Mouse (Mus musculus): ENCODE results near the gene Ear14. TPM values are rescaled to one million over a fixed set of nuclear protein-coding genes. Genes with fewer than 3 reads are reported as not detected.
A peak's percentile ranks its signal among the peaks of the same experiment; 100 is the strongest.
"Not testable (repeated sequence)": the region's sequence is repeated elsewhere in the genome, so short reads cannot be mapped to it uniquely, and the experiment has no call there.

Ear14 gene
- polyA plus RNA-seq, 1 experiment = not detected

GRCm38 (mm10) chr14:51166068-51166467 lies 37.1 kb upstream of the Ear14 start:
- Histone ChIP-seq H3K36me3 (ENCODE audit: control insufficient read depth, insufficient read depth, low read length) (no peaks in the 10 kb centered on the region), H3K27ac (ENCODE audit: insufficient read depth, low read length) (no peak overlapping the region), H3K4me1 (ENCODE audit: control insufficient read depth, insufficient read depth, insufficient read length) (peaks cover 15% of the 10 kb centered on the region), H3K27me3 (ENCODE audit: control insufficient read depth, insufficient read depth, low read length) (no peaks in the 10 kb centered on the region), H3K4me3 (ENCODE audit: extremely low read depth, insufficient read depth, insufficient read length) (no peak overlapping the region)
- no peak for TF ChIP-seq POLR2A (IDR thresholded peaks at IDR 0.05; ENCODE audit: low read depth, low read length)
- no peak for TF ChIP-seq CTCF (IDR thresholded peaks at IDR 0.05; ENCODE audit: extremely low read depth, insufficient read depth, insufficient read length, insufficient replicate concordance)
- no peak for DNase-seq (ENCODE audit: low read depth in 1 of 2, low spot score in 2 of 2)

GRCm38 (mm10) chr14:51172095-51172865 lies 30.9 kb upstream of the Ear14 start:
- H3K36me3 ChIP-seq (ENCODE audit: control insufficient read depth, insufficient read depth, low read length) = not testable (repeated sequence)
- DNase-seq (ENCODE audit: low read depth in 1 of 2, low spot score in 2 of 2) = peak in 1 of 2 experiments; percentile 4

GRCm38 (mm10) chr14:51172947-51173346 lies 30.2 kb upstream of the Ear14 start:
- H3K4me1 ChIP-seq (ENCODE audit: control insufficient read depth, insufficient read depth, insufficient read length); H3K36me3 ChIP-seq (ENCODE audit: control insufficient read depth, insufficient read depth, low read length); H3K27me3 ChIP-seq (ENCODE audit: control insufficient read depth, insufficient read depth, low read length); DNase-seq (ENCODE audit: low read depth in 1 of 2, low spot score in 2 of 2); H3K27ac ChIP-seq (ENCODE audit: insufficient read depth, low read length): not testable (repeated sequence)
- peak overlapping the region; percentile 23; the same call in 1 of the 2 replicates for H3K4me3 ChIP-seq (ENCODE audit: extremely low read depth, insufficient read depth, insufficient read length)
- WGBS = 49% methylated on average over 4 of the region's 4 CpGs

More at GRCm38 (mm10) chr14:51172095-51172865, 30.9 kb upstream of the Ear14 start:
- not testable (repeated sequence) for H3K4me1 ChIP-seq (ENCODE audit: control insufficient read depth, insufficient read depth, insufficient read length); H3K27ac ChIP-seq (ENCODE audit: insufficient read depth, low read length); H3K27me3 ChIP-seq (ENCODE audit: control insufficient read depth, insufficient read depth, low read length)
- peak; percentile 21; the same call in 1 of the 2 replicates for TF ChIP-seq CTCF (IDR thresholded peaks at IDR 0.05; ENCODE audit: extremely low read depth, insufficient read depth, insufficient read length, insufficient replicate concordance)
- 47% methylated on average over 9 of the region's 9 CpGs for WGBS
- H3K4me3 ChIP-seq (ENCODE audit: extremely low read depth, insufficient read depth, insufficient read length) = peak overlapping the region; percentile 23; the same call in 1 of the 2 replicates

GRCm38 (mm10) chr14:51173843-51174242 lies 29.3 kb upstream of the Ear14 start:
- no peak for DNase-seq (ENCODE audit: low read depth in 1 of 2, low spot score in 2 of 2)
- no peaks in the 10 kb centered on the region; the same call in 1 of the 2 replicates for H3K4me1 ChIP-seq (ENCODE audit: control insufficient read depth, insufficient read depth, insufficient read length)
- no peak overlapping the region for H3K27ac ChIP-seq (ENCODE audit: insufficient read depth, low read length)
- TF ChIP-seq CTCF (IDR thresholded peaks at IDR 0.05; ENCODE audit: extremely low read depth, insufficient read depth, insufficient read length, insufficient replicate concordance) (no peak), POLR2A (IDR thresholded peaks at IDR 0.05; ENCODE audit: low read depth, low read length) (no peak)
- 91% methylated on average over 4 of the region's 4 CpGs for WGBS
- H3K27me3 ChIP-seq (ENCODE audit: control insufficient read depth, insufficient read depth, low read length) = no peaks in the 10 kb centered on the region
- H3K4me3 ChIP-seq (ENCODE audit: extremely low read depth, insufficient read depth, insufficient read length) = no peak overlapping the region
- no peaks in the 10 kb centered on the region for H3K36me3 ChIP-seq (ENCODE audit: control insufficient read depth, insufficient read depth, low read length)

- not testable (repeated sequence) for H3K27me3 ChIP-seq (ENCODE audit: control insufficient read depth, insufficient read depth, low read length); H3K36me3 ChIP-seq (ENCODE audit: control insufficient read depth, insufficient read depth, low read length); H3K27ac ChIP-seq (ENCODE audit: insufficient read depth, low read length); DNase-seq (ENCODE audit: low read depth in 1 of 2, low spot score in 2 of 2); H3K4me1 ChIP-seq (ENCODE audit: control insufficient read depth, insufficient read depth, insufficient read length); H3K4me3 ChIP-seq (ENCODE audit: extremely low read depth, insufficient read depth, insufficient read length)
- 91% methylated on average over 2 of the region's 2 CpGs for WGBS
Measured at GRCm38 (mm10) chr14:51181051-51181450, 22.1 kb upstream of the Ear14 start.

- Histone ChIP-seq H3K4me3 (ENCODE audit: extremely low read depth, insufficient read depth, insufficient read length) (no peak overlapping the region), H3K36me3 (ENCODE audit: control insufficient read depth, insufficient read depth, low read length) (no peaks in the 10 kb centered on the region), H3K27me3 (ENCODE audit: control insufficient read depth, insufficient read depth, low read length) (no peaks in the 10 kb centered on the region), H3K27ac (ENCODE audit: insufficient read depth, low read length) (no peak overlapping the region), H3K4me1 (ENCODE audit: control insufficient read depth, insufficient read depth, insufficient read length) (no peaks in the 10 kb centered on the region)
- 89% methylated on average over 4 of the region's 4 CpGs for WGBS
- no peak for DNase-seq (ENCODE audit: low read depth in 1 of 2, low spot score in 2 of 2)
- no peak for TF ChIP-seq POLR2A (IDR thresholded peaks at IDR 0.05; ENCODE audit: low read depth, low read length)
- TF ChIP-seq CTCF (IDR thresholded peaks at IDR 0.05; ENCODE audit: extremely low read depth, insufficient read depth, insufficient read length, insufficient replicate concordance) = no peak
Measured at GRCm38 (mm10) chr14:51195681-51196080, 7.5 kb upstream of the Ear14 start.

- TF ChIP-seq CTCF (IDR thresholded peaks at IDR 0.05; ENCODE audit: extremely low read depth, insufficient read depth, insufficient read length, insufficient replicate concordance) (no peak), POLR2A (IDR thresholded peaks at IDR 0.05; ENCODE audit: low read depth, low read length) (no peak)
- no peaks in the 10 kb centered on the region for H3K36me3 ChIP-seq (ENCODE audit: control insufficient read depth, insufficient read depth, low read length)
- H3K4me3 ChIP-seq (ENCODE audit: extremely low read depth, insufficient read depth, insufficient read length) = no peak within 1 kb of the TSS
- no peak for DNase-seq (ENCODE audit: low read depth in 1 of 2, low spot score in 2 of 2)
- H3K27ac ChIP-seq (ENCODE audit: insufficient read depth, low read length) = no peak within 1 kb of the TSS
- no peaks in the 10 kb centered on the region for H3K4me1 ChIP-seq (ENCODE audit: control insufficient read depth, insufficient read depth, insufficient read length)
- H3K27me3 ChIP-seq (ENCODE audit: control insufficient read depth, insufficient read depth, low read length) = no peaks in the 10 kb centered on the region
- 85% methylated on average over 5 of the region's 5 CpGs for WGBS
Measured at GRCm38 (mm10) chr14:51199098-51200023, 3.8 kb upstream of the Ear14 start, which contains the start of gene Ang2. Gene Ang2, minus strand, starts transcription at chr14:51199148.

Data from spleen, adult 2 months (tissue).